Mouse (Mus musculus): ENCODE measurements at regions not wholly inside any gene's neighbourhood (a gene's known extent, or its start where the extent isn't known, plus 50 kb on each side); places are given as distances from the start of the nearest gene placed in this dataset.

- H3K36me3 ChIP-seq, result no peaks in the 10 kb centered on the region
- no peak for ATAC-seq (ENCODE audit: low FRiP score)
- WGBS, result 85% methylated on average over 8 of the region's 8 CpGs
- H3K4me2 ChIP-seq, result no peak overlapping the region
- H3K4me1 ChIP-seq (replicated peaks), result no peaks in the 10 kb centered on the region
- no peaks in the 10 kb centered on the region for H3K9me3 ChIP-seq
- no peak overlapping the region for H3K27ac ChIP-seq
- 0 out of 2 replicates have a peak, but pooled peaks cover 3% of the 10 kb centered on the region for H3K27me3 ChIP-seq
- no peak overlapping the region for H3K4me3 ChIP-seq
- H3K9ac ChIP-seq, result no peak overlapping the region
Measured at GRCm38 (mm10) chr11:63565471-63566232, 356.4 kb downstream of the Hs3st3b1 start.

GRCm38 (mm10) chr11:63569785-63570479 is 352.2 kb downstream of the Hs3st3b1 start:
- Histone ChIP-seq H3K9ac (no peak overlapping the region), H3K4me1 (replicated peaks) (no peaks in the 10 kb centered on the region), H3K9me3 (no peaks in the 10 kb centered on the region), H3K4me3 (no peak overlapping the region), H3K27ac (no peak overlapping the region), H3K27me3 (0 out of 2 replicates have a peak, but pooled peaks cover 3% of the 10 kb centered on the region), H3K36me3 (no peaks in the 10 kb centered on the region), H3K4me2 (no peak overlapping the region)
- no peak for ATAC-seq (ENCODE audit: low FRiP score)
- 73% methylated on average over 15 of the region's 15 CpGs for WGBS

- no peaks in the 10 kb centered on the region for H3K4me1 ChIP-seq (replicated peaks)
- no peak for ATAC-seq (ENCODE audit: low FRiP score)
- no peaks in the 10 kb centered on the region for H3K9me3 ChIP-seq
- H3K27ac ChIP-seq, result no peak overlapping the region
- no peak overlapping the region for H3K9ac ChIP-seq
- no peak overlapping the region for H3K4me3 ChIP-seq
- WGBS, result 84% methylated on average over 1 of the region's 1 CpGs
- H3K36me3 ChIP-seq, result no peaks in the 10 kb centered on the region
- no peak overlapping the region for H3K4me2 ChIP-seq
- 0 out of 2 replicates have a peak, but pooled peaks cover 3% of the 10 kb centered on the region for H3K27me3 ChIP-seq
Measured at GRCm38 (mm10) chr11:63570646-63571045, 351.4 kb downstream of the Hs3st3b1 start.

GRCm38 (mm10) chr11:63573271-63573670 is 348.8 kb downstream of the Hs3st3b1 start:
- ATAC-seq (ENCODE audit: low FRiP score), result no peak
- WGBS, result 86% methylated on average over 2 of the region's 2 CpGs
- Histone ChIP-seq H3K4me1 (replicated peaks) (no peaks in the 10 kb centered on the region), H3K27ac (no peak overlapping the region), H3K36me3 (no peaks in the 10 kb centered on the region), H3K4me2 (no peak overlapping the region), H3K4me3 (no peak overlapping the region), H3K27me3 (no peaks in the 10 kb centered on the region), H3K9me3 (no peaks in the 10 kb centered on the region), H3K9ac (no peak overlapping the region)

- H3K27ac ChIP-seq, result no peak overlapping the region
- 0 out of 2 replicates have a peak, but pooled peaks cover 3% of the 10 kb centered on the region for H3K4me1 ChIP-seq (replicated peaks)
- H3K27me3 ChIP-seq, result no peaks in the 10 kb centered on the region
- no peak for ATAC-seq (ENCODE audit: low FRiP score)
- no peak overlapping the region for H3K4me2 ChIP-seq
- H3K9ac ChIP-seq, result no peak overlapping the region
- H3K9me3 ChIP-seq, result no peaks in the 10 kb centered on the region
- WGBS, result 78% methylated on average over 3 of the region's 3 CpGs
- H3K4me3 ChIP-seq, result no peak overlapping the region
- H3K36me3 ChIP-seq, result no peaks in the 10 kb centered on the region
Measured at GRCm38 (mm10) chr11:63583321-63583720, 338.8 kb downstream of the Hs3st3b1 start.

GRCm38 (mm10) chr11:63585216-63585869 is 336.7 kb downstream of the Hs3st3b1 start:
- Histone ChIP-seq H3K9ac (no peak overlapping the region), H3K27ac (no peak overlapping the region), H3K4me1 (replicated peaks) (0 out of 2 replicates have a peak, but pooled peaks cover 3% of the 10 kb centered on the region), H3K27me3 (no peaks in the 10 kb centered on the region), H3K9me3 (no peaks in the 10 kb centered on the region), H3K4me3 (no peak overlapping the region), H3K4me2 (no peak overlapping the region), H3K36me3 (no peaks in the 10 kb centered on the region)
- 85% methylated on average over 8 of the region's 8 CpGs for WGBS
- ATAC-seq (ENCODE audit: low FRiP score), result no peak

GRCm38 (mm10) chr11:63620220-63620619 is 301.9 kb downstream of the Hs3st3b1 start:
- H3K4me2 ChIP-seq, result no peak overlapping the region
- no peaks in the 10 kb centered on the region for H3K36me3 ChIP-seq
- WGBS, result 89% methylated on average over 4 of the region's 4 CpGs
- H3K4me1 ChIP-seq (replicated peaks), result no peaks in the 10 kb centered on the region
- H3K9ac ChIP-seq, result no peak overlapping the region
- H3K9me3 ChIP-seq, result no peaks in the 10 kb centered on the region
- H3K27me3 ChIP-seq, result no peaks in the 10 kb centered on the region
- no peak overlapping the region for H3K4me3 ChIP-seq
- no peak for ATAC-seq (ENCODE audit: low FRiP score)
- no peak overlapping the region for H3K27ac ChIP-seq

GRCm38 (mm10) chr11:63630336-63630735 is 291.8 kb downstream of the Hs3st3b1 start:
- WGBS, result 52% methylated on average over 11 of the region's 11 CpGs
- Histone ChIP-seq H3K4me1 (replicated peaks) (peaks cover 9% of the 10 kb centered on the region), H3K27ac (no peak overlapping the region), H3K4me2 (no peak overlapping the region), H3K36me3 (no peaks in the 10 kb centered on the region), H3K9me3 (no peaks in the 10 kb centered on the region), H3K9ac (no peak overlapping the region), H3K4me3 (no peak overlapping the region), H3K27me3 (no peaks in the 10 kb centered on the region)
- ATAC-seq (ENCODE audit: low FRiP score), result no peak

- Histone ChIP-seq H3K4me2 (no peak overlapping the region), H3K9me3 (no peaks in the 10 kb centered on the region), H3K27me3 (no peaks in the 10 kb centered on the region), H3K9ac (no peak overlapping the region), H3K4me1 (replicated peaks) (no peaks in the 10 kb centered on the region), H3K36me3 (no peaks in the 10 kb centered on the region), H3K27ac (no peak overlapping the region), H3K4me3 (no peak overlapping the region)
- no peak for ATAC-seq (ENCODE audit: low FRiP score)
- WGBS, result 73% methylated on average over 9 of the region's 9 CpGs
Measured at GRCm38 (mm10) chr11:63657057-63657456, 265.0 kb downstream of the Hs3st3b1 start.

- no peaks in the 10 kb centered on the region for H3K36me3 ChIP-seq
- H3K4me3 ChIP-seq, result no peak overlapping the region
- no peak overlapping the region for H3K9ac ChIP-seq
- 84% methylated on average over 12 of the region's 12 CpGs for WGBS
- H3K27ac ChIP-seq, result no peak overlapping the region
- no peak overlapping the region for H3K4me2 ChIP-seq
- H3K27me3 ChIP-seq, result no peaks in the 10 kb centered on the region
- no peaks in the 10 kb centered on the region for H3K9me3 ChIP-seq
- H3K4me1 ChIP-seq (replicated peaks), result no peaks in the 10 kb centered on the region
- no peak for ATAC-seq (ENCODE audit: low FRiP score)
Measured at GRCm38 (mm10) chr11:63665268-63665934, 256.7 kb downstream of the Hs3st3b1 start.

GRCm38 (mm10) chr11:63670477-63670876 is 251.6 kb downstream of the Hs3st3b1 start:
- Histone ChIP-seq H3K27ac (no peak overlapping the region), H3K36me3 (no peaks in the 10 kb centered on the region), H3K4me2 (no peak overlapping the region), H3K9ac (no peak overlapping the region), H3K4me3 (no peak overlapping the region), H3K9me3 (no peaks in the 10 kb centered on the region), H3K27me3 (0 out of 2 replicates have a peak, but pooled peaks cover 2% of the 10 kb centered on the region), H3K4me1 (replicated peaks) (no peaks in the 10 kb centered on the region)
- 71% methylated on average over 4 of the region's 4 CpGs for WGBS
- ATAC-seq (ENCODE audit: low FRiP score), result no peak

GRCm38 (mm10) chr11:63671816-63672215 is 250.3 kb downstream of the Hs3st3b1 start:
- Histone ChIP-seq H3K27ac (no peak overlapping the region), H3K36me3 (no peaks in the 10 kb centered on the region), H3K4me1 (replicated peaks) (no peaks in the 10 kb centered on the region), H3K27me3 (0 out of 2 replicates have a peak, but pooled peaks cover 2% of the 10 kb centered on the region), H3K9ac (no peak overlapping the region), H3K4me2 (no peak overlapping the region), H3K9me3 (no peaks in the 10 kb centered on the region), H3K4me3 (no peak overlapping the region)
- ATAC-seq (ENCODE audit: low FRiP score), result no peak
- 85% methylated on average over 2 of the region's 2 CpGs for WGBS

All from hindbrain, embryonic 13.5 days (tissue).